Mouse (Mus musculus): ENCODE results near the gene Fez1.

GRCm38 (mm10) chr9:36818905-36819304 lies 2.8 kb upstream of the Fez1 start:
- TF ChIP-seq GATA1 (IDR thresholded peaks at IDR 0.05; ENCODE audit: borderline replicate concordance, low read length) (no peak), FLI1 (IDR thresholded peaks at IDR 0.05; ENCODE audit: low read length) (no peak)
